Mouse (Mus musculus) liver, adult 2 months (tissue): ENCODE results near the gene Cdc42ep4. TPM values are rescaled to one million over a fixed set of nuclear protein-coding genes. Genes with fewer than 3 reads are reported as not detected.

Experiments used
- DNase-seq: peaks from one replicate; pipeline ENCODE4 v3.0.0-alpha.2; 2011; ENCODE audit warnings: low read depth, low spot score; ENCODE audit errors: extremely low read depth
- H3K27ac ChIP-seq: fragments of 200-500 bp; replicated peaks from 2 replicates; pipeline ENCODE4 v1.5.1; 2012; ENCODE audit warnings: low read depth, mild to moderate bottlenecking, control low read depth, inconsistent platforms, low read length; ENCODE audit not compliant: insufficient read depth
- H3K27me3 ChIP-seq: fragments of 200-500 bp; 2 replicates; pipeline ENCODE4 v1.6.1; 2012; ENCODE audit warnings: mild to moderate bottlenecking, moderate library complexity, low read length, inconsistent platforms; ENCODE audit not compliant: control insufficient read depth, insufficient read depth
- H3K36me3 ChIP-seq: fragments of 200-500 bp; 2 replicates; pipeline ENCODE4 v1.6.1; 2012; ENCODE audit warnings: low read length, inconsistent platforms; ENCODE audit not compliant: control insufficient read depth, insufficient read depth
- H3K4me1 ChIP-seq: fragments of 200-500 bp; 2 replicates; pipeline ENCODE4 v1.6.1; 2011; ENCODE audit warnings: low read length; ENCODE audit not compliant: control insufficient read depth, insufficient read depth
- H3K4me3 ChIP-seq: fragments of 200-500 bp; 2 replicates; pipeline ENCODE4 v1.5.1; 2011; ENCODE audit warnings: low read depth, mild to moderate bottlenecking, control low read depth, low read length, moderate library complexity; ENCODE audit not compliant: insufficient read depth
- H3K79me2 ChIP-seq: fragments of 200-500 bp; 2 replicates; pipeline ENCODE4 v1.6.1; 2012; ENCODE audit warnings: inconsistent platforms, mild to moderate bottlenecking, low read length, moderate library complexity; ENCODE audit not compliant: control insufficient read depth, insufficient read depth
- H3K9ac ChIP-seq: fragments of 200-500 bp; 2 replicates; pipeline ENCODE4 v1.6.1; 2012; ENCODE audit warnings: low read depth, mild to moderate bottlenecking, control low read depth, inconsistent platforms, low read length
- CTCF ChIP-seq: fragments of 200-500 bp; IDR thresholded peaks from 2 replicates; pipeline ENCODE4 v1.5.1; 2011; ENCODE audit warnings: low read depth, low read length, control low read depth
- POLR2A ChIP-seq: fragments of 200-500 bp; IDR thresholded peaks from 2 replicates; pipeline ENCODE4 v1.6.1; 2011; ENCODE audit warnings: low read length, control low read depth; ENCODE audit not compliant: insufficient read depth; ENCODE audit errors: extremely low read depth
- WGBS: fragments of 180-500 bp; shearing (Covaris S2); methylation state at CpG from one replicate; pipeline ENCODE4 v1.1.7; 2018; 5-methylcytosine and 5-hydroxymethylcytosine counted together
- polyA plus RNA-seq: library from polyadenylated mRNA; depleted of rRNA; stranded (reverse); fragments of >200 nt; gene quantifications from 2 replicates; pipeline ENCODE4 v1.2.3, GENCODE M21; 2012
- total RNA-seq: library from RNA; depleted of rRNA; stranded (reverse); fragments of >200 nt; gene quantifications from 2 replicates; pipeline ENCODE4 v1.2.3, GENCODE M21; 2014

Cdc42ep4 gene
- total and polyA plus RNA-seq, 2 experiments, result 25.2 to 32.7 TPM

DNA sequence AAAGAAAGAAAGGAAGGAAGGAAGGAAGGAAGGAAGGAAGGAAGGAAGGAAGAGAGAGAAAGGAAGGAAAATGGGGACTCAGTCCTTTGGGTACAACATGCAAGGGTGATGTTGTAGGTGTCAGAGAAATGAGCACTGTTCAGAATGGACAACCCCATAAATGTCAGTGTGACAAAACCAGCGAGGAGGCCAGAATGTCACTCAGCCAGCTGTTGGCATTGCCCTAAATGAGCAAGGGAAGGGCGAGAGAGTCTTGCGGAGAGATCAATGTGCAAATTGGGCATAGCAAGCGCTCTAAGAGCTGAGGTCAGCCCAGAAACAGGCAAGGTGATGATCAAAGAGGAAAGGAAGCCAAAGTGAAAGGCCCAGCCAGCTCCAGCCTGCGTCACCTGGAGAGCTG is 21.5 kb upstream of the Cdc42ep4 start:
- Histone ChIP-seq H3K36me3 (no peaks in the 10 kb centered on the region), H3K4me3 (no peak overlapping the region), H3K27ac (no peak overlapping the region), H3K79me2 (no peaks in the 10 kb centered on the region), H3K4me1 (no peaks in the 10 kb centered on the region), H3K27me3 (no peaks in the 10 kb centered on the region), H3K9ac (no peak overlapping the region)
- TF ChIP-seq CTCF (no peak), POLR2A (no peak)
- DNase-seq, result no peak
- 95% methylated on average over 5 of the region's 5 CpGs for WGBS

DNA sequence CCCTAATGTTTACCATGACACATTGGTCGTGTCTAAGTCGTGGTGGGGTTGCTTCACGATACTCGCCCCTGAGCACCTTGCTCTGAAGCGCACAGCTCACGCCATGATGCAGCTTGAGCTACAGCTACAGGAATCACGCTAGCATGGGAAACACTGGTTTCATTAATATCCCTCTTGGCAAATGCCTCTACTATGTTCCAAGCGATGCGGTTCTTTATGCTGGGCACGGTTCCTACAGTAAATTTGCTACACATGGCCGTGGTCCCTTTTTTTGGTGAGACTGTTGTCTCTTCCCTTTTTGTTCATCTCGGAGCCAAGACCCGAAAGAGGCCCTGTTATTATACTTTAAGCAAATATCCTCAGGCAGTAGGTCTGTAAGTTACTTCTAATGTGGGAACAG is 19.5 kb upstream of the Cdc42ep4 start:
- no peak overlapping the region for H3K9ac ChIP-seq
- no peaks in the 10 kb centered on the region for H3K27me3 ChIP-seq
- H3K4me1 ChIP-seq, result no peaks in the 10 kb centered on the region
- TF ChIP-seq POLR2A (no peak), CTCF (no peak)
- no peak overlapping the region for H3K4me3 ChIP-seq
- DNase-seq, result no peak
- no peaks in the 10 kb centered on the region for H3K79me2 ChIP-seq
- H3K36me3 ChIP-seq, result no peaks in the 10 kb centered on the region
- no peak overlapping the region for H3K27ac ChIP-seq
- WGBS, result 88% methylated on average over 13 of the region's 13 CpGs

DNA sequence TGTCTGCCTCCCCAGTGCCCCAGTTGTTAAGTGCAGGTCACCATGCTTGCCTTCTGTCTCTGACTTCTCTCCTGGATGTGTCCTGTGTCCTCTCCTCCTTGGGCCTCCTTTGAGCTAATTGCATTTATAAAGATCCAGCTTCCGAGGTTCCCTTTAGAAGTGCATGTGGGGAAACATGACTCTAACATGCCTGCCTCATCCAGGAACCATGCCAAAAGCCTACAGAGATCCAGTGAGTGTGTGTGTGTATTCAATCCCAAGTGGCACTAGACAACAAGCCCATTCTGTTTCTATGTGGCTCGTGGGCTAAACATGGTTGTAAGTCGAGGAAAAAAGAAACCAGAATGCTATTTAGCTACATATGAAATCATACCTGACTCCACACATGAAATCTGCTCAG is 16.7 kb upstream of the Cdc42ep4 start:
- Histone ChIP-seq H3K27me3 (no peaks in the 10 kb centered on the region), H3K4me3 (no peak overlapping the region), H3K79me2 (no peaks in the 10 kb centered on the region), H3K36me3 (no peaks in the 10 kb centered on the region), H3K9ac (no peak overlapping the region), H3K4me1 (no peaks in the 10 kb centered on the region), H3K27ac (no peak overlapping the region)
- TF ChIP-seq CTCF (no peak), POLR2A (no peak)
- DNase-seq, result no peak
- WGBS, result 87% methylated on average over 3 of the region's 3 CpGs

DNA sequence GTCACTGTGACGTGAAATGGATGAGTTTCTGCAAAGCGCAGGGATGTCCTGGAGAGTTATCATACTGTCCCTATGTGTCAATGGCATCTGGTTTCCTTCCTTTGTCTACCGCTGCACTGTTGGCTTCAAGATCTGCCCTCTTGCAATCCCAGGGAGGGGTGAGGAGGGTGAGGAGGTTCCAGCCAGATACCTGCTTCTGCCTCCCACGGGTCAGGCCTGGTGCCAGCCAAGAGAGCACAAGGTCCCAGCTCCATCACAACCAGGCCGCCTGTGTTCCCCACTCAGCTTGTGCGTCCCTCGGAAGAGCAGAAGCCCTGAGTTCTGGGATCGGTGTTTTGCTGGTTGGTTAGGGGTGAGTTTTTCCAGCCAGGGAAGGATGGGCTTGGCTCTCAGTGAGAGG is 15.6 kb upstream of the Cdc42ep4 start:
- 0 out of 2 replicates have a peak overlapping the region, but pooled peaks have one; percentile 16 for H3K4me3 ChIP-seq
- WGBS, result 70% methylated on average over 8 of the region's 8 CpGs
- no peak for TF ChIP-seq POLR2A
- TF ChIP-seq CTCF, result no peak
- no peak overlapping the region for H3K27ac ChIP-seq
- H3K9ac ChIP-seq, result no peak overlapping the region
- no peak for DNase-seq
- no peaks in the 10 kb centered on the region for H3K36me3 ChIP-seq
- no peaks in the 10 kb centered on the region for H3K79me2 ChIP-seq
- no peaks in the 10 kb centered on the region for H3K4me1 ChIP-seq
- H3K27me3 ChIP-seq, result no peaks in the 10 kb centered on the region

DNA sequence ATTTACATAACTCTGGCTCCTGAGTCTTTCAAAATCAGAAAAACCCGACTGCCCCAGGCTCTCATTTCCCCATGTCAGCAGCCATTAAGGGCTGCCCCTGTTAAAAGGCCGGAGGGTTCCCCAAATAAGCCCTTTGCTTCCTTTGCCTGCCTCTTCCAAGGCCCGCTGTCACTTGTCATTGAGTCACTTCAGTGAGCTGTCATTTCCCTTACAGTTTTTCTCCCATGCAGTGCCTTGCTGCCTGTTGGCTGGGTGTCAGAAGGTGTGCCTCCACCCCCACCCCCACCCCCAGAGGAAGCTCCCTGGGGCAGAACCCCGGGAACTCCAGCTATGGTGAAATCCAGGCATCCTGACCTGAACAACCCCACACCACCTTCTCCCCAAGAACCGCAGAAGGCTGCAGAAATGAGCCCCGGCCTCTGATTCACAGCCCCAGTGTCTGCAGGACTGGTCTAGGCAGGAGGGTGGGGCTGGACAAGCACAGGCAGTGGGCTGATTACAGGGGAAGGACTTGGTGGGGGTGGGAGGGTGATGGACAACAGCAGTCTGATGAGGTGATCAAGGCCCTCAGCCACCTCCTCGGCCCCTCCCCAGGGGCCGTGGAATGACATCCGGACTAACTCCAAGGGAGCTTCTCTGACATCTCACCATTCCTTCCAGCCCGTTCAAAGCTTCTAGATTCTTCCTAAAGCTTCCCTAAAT is 14.8 kb upstream of the Cdc42ep4 start:
- no peaks in the 10 kb centered on the region for H3K36me3 ChIP-seq
- no peaks in the 10 kb centered on the region for H3K79me2 ChIP-seq
- no peak for TF ChIP-seq POLR2A
- no peak for TF ChIP-seq CTCF
- no peaks in the 10 kb centered on the region for H3K4me1 ChIP-seq
- H3K27ac ChIP-seq, result no peak overlapping the region
- H3K9ac ChIP-seq, result no peak overlapping the region
- WGBS, result 70% methylated on average over 10 of the region's 10 CpGs
- DNase-seq, result no peak
- H3K4me3 ChIP-seq, result no peak overlapping the region
- no peaks in the 10 kb centered on the region for H3K27me3 ChIP-seq

DNA sequence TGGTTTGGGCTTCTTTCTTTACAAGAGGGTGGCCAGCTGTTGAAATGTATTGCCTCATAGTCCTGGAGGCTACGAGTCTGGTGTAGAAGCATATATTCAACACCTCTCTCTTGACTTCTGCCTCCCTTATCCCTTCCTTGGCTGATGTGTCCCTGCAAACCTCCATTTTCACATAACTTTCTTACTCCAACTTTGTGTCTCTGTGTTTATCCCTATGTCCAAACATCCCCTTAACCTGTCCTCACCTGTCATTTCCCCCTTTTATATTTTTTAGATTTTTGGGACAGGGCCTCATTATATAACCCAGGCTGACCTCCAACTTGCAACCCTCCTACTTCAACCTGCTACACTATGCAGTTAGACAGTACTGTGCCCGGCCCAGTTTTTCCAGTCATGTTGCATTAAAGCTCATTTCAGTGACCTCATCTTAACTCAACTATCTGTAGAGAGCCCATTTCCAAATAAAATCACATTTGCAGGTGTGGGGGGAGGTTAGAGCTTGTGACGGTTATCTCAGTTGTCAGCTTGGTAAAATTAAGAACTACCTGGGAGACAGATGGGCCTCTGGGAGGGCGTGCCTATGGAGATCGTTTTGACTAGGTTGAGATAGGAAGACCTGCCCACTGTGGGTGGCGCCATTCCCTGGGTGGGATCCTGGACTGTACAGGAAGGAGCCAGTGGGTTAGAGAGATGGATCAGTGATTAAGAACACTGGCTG is 12.6 kb upstream of the Cdc42ep4 start:
- no peak for TF ChIP-seq POLR2A
- TF ChIP-seq CTCF, result no peak
- Histone ChIP-seq H3K36me3 (no peaks in the 10 kb centered on the region), H3K4me1 (no peaks in the 10 kb centered on the region), H3K9ac (no peak overlapping the region), H3K27ac (no peak overlapping the region), H3K79me2 (no peaks in the 10 kb centered on the region), H3K4me3 (no peak overlapping the region), H3K27me3 (no peaks in the 10 kb centered on the region)
- no peak for DNase-seq
- 93% methylated on average over 6 of the region's 6 CpGs for WGBS
